Mouse (Mus musculus): ENCODE measurements at regions not wholly inside any gene's neighbourhood (a gene's known extent, or its start where the extent isn't known, plus 50 kb on each side); places are given as distances from the start of the nearest gene placed in this dataset.

DNA sequence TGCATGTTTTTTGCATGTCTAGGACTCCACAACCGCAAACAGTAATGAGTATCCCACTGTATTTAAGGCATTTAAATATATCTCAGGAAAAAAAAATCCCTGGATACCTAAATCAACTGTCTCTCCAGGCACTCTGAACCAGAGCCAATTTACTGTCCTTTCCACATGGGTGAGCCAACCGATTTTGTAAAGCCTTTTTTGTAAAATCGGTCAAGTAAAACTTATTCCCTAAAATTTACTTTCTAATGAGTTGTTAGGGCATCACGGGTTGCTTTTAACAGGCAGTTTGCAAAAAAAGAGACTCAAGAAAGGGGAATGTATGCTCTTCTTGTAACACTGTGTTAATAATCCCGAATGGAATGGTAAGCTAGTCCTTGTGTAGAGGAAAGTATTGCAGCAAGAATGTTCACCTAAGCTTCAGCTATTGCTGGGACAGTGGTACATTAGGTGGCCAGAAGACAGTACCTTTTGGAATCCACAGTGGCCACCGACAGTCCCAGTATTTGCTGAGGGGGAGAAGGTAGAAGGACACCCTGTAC is 496.4 kb downstream of the Cntnap4 start:
- no peaks in the 10 kb centered on the region for H3K36me3 ChIP-seq (ENCODE audit: control insufficient read depth, insufficient read depth, low read length)
- no peak for DNase-seq
- H3K27ac ChIP-seq: no peak overlapping the region
- no peak overlapping the region for H3K9ac ChIP-seq (ENCODE audit: low read depth, low read length)
- H3K4me1 ChIP-seq (ENCODE audit: control insufficient read depth, insufficient read depth, low read length): no peaks in the 10 kb centered on the region
- no peaks in the 10 kb centered on the region for H3K27me3 ChIP-seq (ENCODE audit: control insufficient read depth, insufficient read depth, low read length)
- H3K79me2 ChIP-seq (replicated peaks; ENCODE audit: control insufficient read depth, insufficient read depth, low read length): no peaks in the 10 kb centered on the region
- WGBS: 67% methylated on average over 6 of the region's 6 CpGs
- H3K4me3 ChIP-seq: no peak overlapping the region
- no peak for TF ChIP-seq CTCF (IDR thresholded peaks at IDR 0.05)
- TF ChIP-seq EP300 (IDR thresholded peaks at IDR 0.05; ENCODE audit: insufficient read depth, low read depth, low read length): no peak
- TF ChIP-seq POLR2A (IDR thresholded peaks at IDR 0.05; ENCODE audit: insufficient read depth, low read depth, low read length): no peak
- intact Hi-C loops (cut with DNase I): no loop called here

GRCm38 (mm10) chr8:113083976-113084375 is 514.1 kb downstream of the Cntnap4 start:
- Histone ChIP-seq H3K4me3 (no peak overlapping the region), H3K27me3 (ENCODE audit: control insufficient read depth, insufficient read depth, low read length) (no peaks in the 10 kb centered on the region), H3K4me1 (ENCODE audit: control insufficient read depth, insufficient read depth, low read length) (no peaks in the 10 kb centered on the region), H3K79me2 (replicated peaks; ENCODE audit: control insufficient read depth, insufficient read depth, low read length) (no peaks in the 10 kb centered on the region), H3K9ac (ENCODE audit: low read depth, low read length) (no peak overlapping the region), H3K36me3 (ENCODE audit: control insufficient read depth, insufficient read depth, low read length) (no peaks in the 10 kb centered on the region), H3K27ac (no peak overlapping the region)
- no peak for DNase-seq
- intact Hi-C loops (cut with DNase I): no loop called here
- WGBS: 70% methylated on average over 2 of the region's 2 CpGs
- no peak for TF ChIP-seq EP300 (IDR thresholded peaks at IDR 0.05; ENCODE audit: insufficient read depth, low read depth, low read length)
- no peak for TF ChIP-seq POLR2A (IDR thresholded peaks at IDR 0.05; ENCODE audit: insufficient read depth, low read depth, low read length)
- TF ChIP-seq CTCF (IDR thresholded peaks at IDR 0.05): no peak

GRCm38 (mm10) chr8:113087586-113087985 is 517.7 kb downstream of the Cntnap4 start:
- TF ChIP-seq EP300 (IDR thresholded peaks at IDR 0.05; ENCODE audit: insufficient read depth, low read depth, low read length): no peak
- TF ChIP-seq CTCF (IDR thresholded peaks at IDR 0.05): no peak
- no peak for TF ChIP-seq POLR2A (IDR thresholded peaks at IDR 0.05; ENCODE audit: insufficient read depth, low read depth, low read length)
- Histone ChIP-seq H3K4me1 (ENCODE audit: control insufficient read depth, insufficient read depth, low read length) (no peaks in the 10 kb centered on the region), H3K27ac (no peak overlapping the region), H3K4me3 (no peak overlapping the region), H3K36me3 (ENCODE audit: control insufficient read depth, insufficient read depth, low read length) (no peaks in the 10 kb centered on the region), H3K79me2 (replicated peaks; ENCODE audit: control insufficient read depth, insufficient read depth, low read length) (no peaks in the 10 kb centered on the region), H3K27me3 (ENCODE audit: control insufficient read depth, insufficient read depth, low read length) (no peaks in the 10 kb centered on the region), H3K9ac (ENCODE audit: low read depth, low read length) (no peak overlapping the region)
- intact Hi-C loops (cut with DNase I): no loop called here
- 53% methylated on average over 1 of the region's 1 CpGs for WGBS
- DNase-seq: no peak

GRCm38 (mm10) chr8:113111665-113112064 is 523.7 kb upstream of the Mon1b start:
- Histone ChIP-seq H3K36me3 (ENCODE audit: control insufficient read depth, insufficient read depth, low read length) (no peaks in the 10 kb centered on the region), H3K27ac (no peak overlapping the region), H3K4me1 (ENCODE audit: control insufficient read depth, insufficient read depth, low read length) (no peaks in the 10 kb centered on the region), H3K9ac (ENCODE audit: low read depth, low read length) (no peak overlapping the region), H3K79me2 (replicated peaks; ENCODE audit: control insufficient read depth, insufficient read depth, low read length) (no peaks in the 10 kb centered on the region), H3K27me3 (ENCODE audit: control insufficient read depth, insufficient read depth, low read length) (no peaks in the 10 kb centered on the region), H3K4me3 (no peak overlapping the region)
- no peak for DNase-seq
- WGBS: 60% methylated on average over 6 of the region's 6 CpGs
- intact Hi-C loops (cut with DNase I): loop anchor here (5.0 kb wide), 2 partner anchors 471 to 521 kb away; no protein-coding TSS in a partner anchor
- TF ChIP-seq EP300 (IDR thresholded peaks at IDR 0.05; ENCODE audit: insufficient read depth, low read depth, low read length): no peak
- TF ChIP-seq CTCF (IDR thresholded peaks at IDR 0.05): peak; percentile 61

DNA sequence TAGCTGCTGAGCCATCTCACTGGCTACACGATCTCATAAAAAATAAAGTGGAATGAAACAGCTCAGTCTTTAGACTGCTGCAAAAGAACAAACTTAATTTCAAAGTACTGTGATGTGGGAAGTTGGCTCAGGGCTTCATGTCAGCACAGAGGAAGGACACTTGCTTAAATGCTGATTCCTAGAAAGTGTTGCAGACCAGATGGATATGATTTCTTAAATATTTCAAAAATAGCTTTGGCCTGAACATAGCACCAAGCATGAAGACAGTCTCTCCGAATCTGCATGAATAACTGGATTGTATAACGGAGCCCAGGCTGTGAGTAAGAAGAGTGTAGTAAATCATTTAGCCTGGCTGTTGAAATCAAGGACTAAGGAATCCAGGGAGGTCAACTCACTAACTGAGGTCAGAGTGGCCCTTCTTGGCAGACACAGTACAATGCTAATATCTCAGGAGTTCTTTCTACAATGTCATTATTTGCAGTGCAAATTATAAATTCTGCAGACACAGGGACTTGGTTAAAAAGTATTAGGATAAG is 521.2 kb upstream of the Mon1b start:
- intact Hi-C loops (cut with DNase I): loop anchor here (5.0 kb wide), 2 partner anchors 468 to 518 kb away; no protein-coding TSS in a partner anchor
- Histone ChIP-seq H3K27ac (no peak overlapping the region), H3K4me1 (ENCODE audit: control insufficient read depth, insufficient read depth, low read length) (no peaks in the 10 kb centered on the region), H3K36me3 (ENCODE audit: control insufficient read depth, insufficient read depth, low read length) (no peaks in the 10 kb centered on the region), H3K9ac (ENCODE audit: low read depth, low read length) (no peak overlapping the region), H3K27me3 (ENCODE audit: control insufficient read depth, insufficient read depth, low read length) (no peaks in the 10 kb centered on the region), H3K79me2 (replicated peaks; ENCODE audit: control insufficient read depth, insufficient read depth, low read length) (no peaks in the 10 kb centered on the region), H3K4me3 (no peak overlapping the region)
- 53% methylated on average over 3 of the region's 3 CpGs for WGBS
- TF ChIP-seq POLR2A (IDR thresholded peaks at IDR 0.05; ENCODE audit: insufficient read depth, low read depth, low read length) (no peak), EP300 (IDR thresholded peaks at IDR 0.05; ENCODE audit: insufficient read depth, low read depth, low read length) (no peak), CTCF (IDR thresholded peaks at IDR 0.05) (no peak)
- DNase-seq: no peak

- WGBS: 80% methylated on average over 9 of the region's 9 CpGs
Measured at GRCm38 (mm10) chr8:113117241-113117640, 518.1 kb upstream of the Mon1b start.

More at GRCm38 (mm10) chr8:113117241-113117640, 518.1 kb upstream of the Mon1b start:
- TF ChIP-seq CTCF (IDR thresholded peaks at IDR 0.05) (no peak), EP300 (IDR thresholded peaks at IDR 0.05; ENCODE audit: insufficient read depth, low read depth, low read length) (no peak), POLR2A (IDR thresholded peaks at IDR 0.05; ENCODE audit: insufficient read depth, low read depth, low read length) (no peak)
- H3K9ac ChIP-seq (ENCODE audit: low read depth, low read length): no peak overlapping the region
- H3K79me2 ChIP-seq (replicated peaks; ENCODE audit: control insufficient read depth, insufficient read depth, low read length): no peaks in the 10 kb centered on the region
- H3K27ac ChIP-seq: no peak overlapping the region
- no peak overlapping the region for H3K4me3 ChIP-seq
- H3K36me3 ChIP-seq (ENCODE audit: control insufficient read depth, insufficient read depth, low read length): no peaks in the 10 kb centered on the region
- no peaks in the 10 kb centered on the region for H3K27me3 ChIP-seq (ENCODE audit: control insufficient read depth, insufficient read depth, low read length)
- no peak for DNase-seq
- H3K4me1 ChIP-seq (ENCODE audit: control insufficient read depth, insufficient read depth, low read length): no peaks in the 10 kb centered on the region
- intact Hi-C loops (cut with DNase I): no loop called here

Measured in heart, adult 2 months (tissue).